Mouse (Mus musculus) lung, postnatal 14 days (tissue): Measurements from ENCODE around the gene Sp9.

Experiments
- DNase-seq: peaks from one replicate; pipeline ENCODE4 v3.0.0; 2021

Gene Sp9

GRCm38 (mm10) chr2:73271459-73272161 is at the start of gene Sp9:
Gene Sp9 (plus strand): TSS chr2:73271925.
- DNase-seq: no peak

GRCm38 (mm10) chr2:73231081-73231480 is 40.6 kb upstream of the Sp9 start:
- no peak for DNase-seq

GRCm38 (mm10) chr2:73241299-73241698 is 30.4 kb upstream of the Sp9 start:
- DNase-seq: no peak

GRCm38 (mm10) chr2:73248701-73249100 is 23.0 kb upstream of the Sp9 start:
- no peak for DNase-seq

- DNase-seq: no peak
These were observed 8.5 kb upstream of the Sp9 start for GRCm38 (mm10) chr2:73263172-73263765.

- DNase-seq: no peak
These were observed 7.7 kb upstream of the Sp9 start for GRCm38 (mm10) chr2:73263794-73264610.

- DNase-seq: no peak
These were observed 7.0 kb upstream of the Sp9 start for GRCm38 (mm10) chr2:73264611-73265195.

GRCm38 (mm10) chr2:73266011-73266410 is 5.7 kb upstream of the Sp9 start:
- no peak for DNase-seq

- no peak for DNase-seq
These were observed 5.1 kb upstream of the Sp9 start for GRCm38 (mm10) chr2:73266623-73267022.

GRCm38 (mm10) chr2:73267231-73267630 is 4.5 kb upstream of the Sp9 start:
- no peak for DNase-seq

GRCm38 (mm10) chr2:73267818-73268217 is 3.9 kb upstream of the Sp9 start:
- no peak for DNase-seq

GRCm38 (mm10) chr2:73268281-73268680 is 3.4 kb upstream of the Sp9 start:
- no peak for DNase-seq

- DNase-seq: no peak
These were observed 2.8 kb upstream of the Sp9 start for GRCm38 (mm10) chr2:73268836-73269395.

GRCm38 (mm10) chr2:73269666-73270065 is 2.1 kb upstream of the Sp9 start:
- no peak for DNase-seq

- no peak for DNase-seq
These were observed 1.6 kb upstream of the Sp9 start for GRCm38 (mm10) chr2:73270071-73270592.

GRCm38 (mm10) chr2:73270593-73271458 is 899 bp upstream of the Sp9 start:
- no peak for DNase-seq

- DNase-seq: no peak
These were observed 875 bp downstream of the Sp9 start for GRCm38 (mm10) chr2:73272351-73273248.

- no peak for DNase-seq
These were observed 1.8 kb downstream of the Sp9 start for GRCm38 (mm10) chr2:73273249-73274118.

GRCm38 (mm10) chr2:73274119-73274920 is 2.6 kb downstream of the Sp9 start:
- DNase-seq: no peak
